Mouse (Mus musculus): ENCODE measurements around the gene Mul1. TPM values are rescaled to one million over a fixed set of nuclear protein-coding genes. Genes with fewer than 3 reads are reported as not detected.
A peak's percentile ranks its signal among the peaks of the same experiment; 100 is the strongest.

Mul1 gene
- total and polyA plus RNA-seq, 2 experiments from 2014 or later, result 17.6 to 32.6 TPM

DNA sequence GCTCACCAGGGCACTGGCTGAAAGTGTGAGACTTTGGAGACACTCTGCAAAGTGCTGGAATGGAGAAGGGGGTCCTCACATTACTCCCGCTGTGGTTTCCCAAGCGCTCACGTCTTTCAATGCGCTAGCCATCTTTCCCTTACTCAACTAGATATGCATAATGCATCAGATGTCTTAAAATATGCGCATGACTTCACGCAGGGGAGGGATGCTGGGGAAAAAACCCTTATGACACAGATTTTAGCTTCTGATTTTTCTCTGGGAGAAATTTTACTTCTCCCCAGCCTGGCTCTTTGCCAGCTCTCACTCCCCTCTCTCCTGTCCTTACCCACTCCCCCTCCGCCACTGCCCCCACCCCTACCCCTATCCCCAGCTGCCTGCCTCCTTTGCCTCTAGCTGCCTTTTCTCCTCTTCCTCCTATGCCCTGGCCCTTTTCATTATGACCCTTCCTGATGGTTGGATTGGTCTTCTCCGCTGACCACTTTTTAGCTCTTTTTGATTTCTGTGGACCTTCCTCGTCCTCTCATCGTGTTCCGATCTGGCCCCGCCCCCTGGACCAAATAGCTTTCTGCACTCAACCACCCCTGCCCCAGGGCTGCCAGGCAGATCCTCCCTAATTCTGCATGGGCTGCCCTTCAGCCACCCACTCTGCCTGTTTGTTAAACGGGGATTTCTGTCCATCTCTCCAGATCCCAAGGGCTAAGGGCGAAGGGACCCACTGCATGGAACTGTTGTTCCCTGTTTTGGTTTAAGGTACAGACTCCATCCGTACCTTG lies 13.5 kb downstream of the Mul1 start:
- 0 out of 2 replicates have a peak overlapping the region, but pooled peaks have one; percentile 1 for H3K27ac ChIP-seq (ENCODE audit: low read depth, low read length)
- H3K9me3 ChIP-seq (ENCODE audit: low read length), result no peaks in the 10 kb centered on the region
- H3K4me2 ChIP-seq (ENCODE audit: low read depth, low read length, poor library complexity, severe bottlenecking), result no peak overlapping the region
- 26% methylated on average over 15 of the region's 15 CpGs for WGBS
- no peaks in the 10 kb centered on the region for H3K27me3 ChIP-seq (ENCODE audit: insufficient read depth, low read length)
- no peak overlapping the region for H3K4me3 ChIP-seq (ENCODE audit: low read depth, low read length)
- 0 out of 2 replicates have a peak overlapping the region, but pooled peaks have one; percentile 39 for H3K9ac ChIP-seq (replicated peaks; ENCODE audit: low read length, poor library complexity, severe bottlenecking)
- peak; percentile 24; the same call in 1 of the 2 replicates for ATAC-seq (ENCODE audit: low FRiP score)
- TF ChIP-seq CTCF (IDR thresholded peaks at IDR 0.05), result no peak
- no peaks in the 10 kb centered on the region for H3K4me1 ChIP-seq (ENCODE audit: insufficient read depth, low read length)
- no peaks in the 10 kb centered on the region for H3K36me3 ChIP-seq (ENCODE audit: insufficient read depth, low read length)
- no peak for DNase-seq (ENCODE audit: low spot score)

DNA sequence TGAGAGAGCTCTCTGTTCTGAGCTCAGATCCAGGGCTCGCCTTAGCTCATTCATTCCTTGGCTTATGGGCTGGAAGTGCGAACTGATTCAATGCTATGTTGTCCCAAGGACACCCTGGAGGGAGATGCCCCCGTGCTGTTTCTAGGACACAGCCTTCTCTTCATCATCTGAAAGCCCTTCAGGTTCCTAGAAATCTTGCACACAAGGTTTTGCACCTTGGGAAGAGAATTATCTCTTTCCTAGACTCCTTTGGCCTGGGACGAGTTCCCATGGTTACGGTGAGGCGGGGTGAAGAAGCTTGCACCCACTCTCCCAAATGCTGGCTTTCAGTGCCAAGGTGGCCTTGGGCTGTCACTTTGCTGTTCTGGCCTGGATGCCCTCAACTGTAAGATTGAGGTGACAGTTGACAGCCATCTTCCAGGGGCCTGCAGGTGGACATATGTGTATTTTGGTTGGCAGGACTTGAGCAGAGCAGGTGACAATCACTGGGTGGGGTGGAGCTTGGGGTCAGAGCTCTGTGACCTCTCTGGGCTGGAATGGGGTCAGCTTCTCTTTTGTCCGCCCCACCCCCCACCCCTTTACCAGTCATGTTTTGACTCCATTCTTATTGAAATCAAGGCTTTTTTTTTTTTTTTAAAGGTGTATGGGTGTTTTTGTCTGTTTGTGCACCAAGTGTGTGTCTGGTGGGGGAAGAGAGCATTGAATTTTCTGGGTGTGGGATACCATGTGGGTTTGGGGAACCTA lies 14.6 kb downstream of the Mul1 start:
- 54% methylated on average over 7 of the region's 7 CpGs for WGBS
- no peak overlapping the region for H3K27ac ChIP-seq (ENCODE audit: low read depth, low read length)
- H3K36me3 ChIP-seq (ENCODE audit: insufficient read depth, low read length), result no peaks in the 10 kb centered on the region
- no peak for TF ChIP-seq CTCF (IDR thresholded peaks at IDR 0.05)
- no peaks in the 10 kb centered on the region for H3K9me3 ChIP-seq (ENCODE audit: low read length)
- H3K4me3 ChIP-seq (ENCODE audit: low read depth, low read length), result no peak overlapping the region
- no peak overlapping the region for H3K4me2 ChIP-seq (ENCODE audit: low read depth, low read length, poor library complexity, severe bottlenecking)
- no peak for DNase-seq (ENCODE audit: low spot score)
- ATAC-seq (ENCODE audit: low FRiP score), result no peak
- no peak overlapping the region for H3K9ac ChIP-seq (replicated peaks; ENCODE audit: low read length, poor library complexity, severe bottlenecking)
- H3K27me3 ChIP-seq (ENCODE audit: insufficient read depth, low read length), result no peaks in the 10 kb centered on the region
- H3K4me1 ChIP-seq (ENCODE audit: insufficient read depth, low read length), result no peaks in the 10 kb centered on the region

DNA sequence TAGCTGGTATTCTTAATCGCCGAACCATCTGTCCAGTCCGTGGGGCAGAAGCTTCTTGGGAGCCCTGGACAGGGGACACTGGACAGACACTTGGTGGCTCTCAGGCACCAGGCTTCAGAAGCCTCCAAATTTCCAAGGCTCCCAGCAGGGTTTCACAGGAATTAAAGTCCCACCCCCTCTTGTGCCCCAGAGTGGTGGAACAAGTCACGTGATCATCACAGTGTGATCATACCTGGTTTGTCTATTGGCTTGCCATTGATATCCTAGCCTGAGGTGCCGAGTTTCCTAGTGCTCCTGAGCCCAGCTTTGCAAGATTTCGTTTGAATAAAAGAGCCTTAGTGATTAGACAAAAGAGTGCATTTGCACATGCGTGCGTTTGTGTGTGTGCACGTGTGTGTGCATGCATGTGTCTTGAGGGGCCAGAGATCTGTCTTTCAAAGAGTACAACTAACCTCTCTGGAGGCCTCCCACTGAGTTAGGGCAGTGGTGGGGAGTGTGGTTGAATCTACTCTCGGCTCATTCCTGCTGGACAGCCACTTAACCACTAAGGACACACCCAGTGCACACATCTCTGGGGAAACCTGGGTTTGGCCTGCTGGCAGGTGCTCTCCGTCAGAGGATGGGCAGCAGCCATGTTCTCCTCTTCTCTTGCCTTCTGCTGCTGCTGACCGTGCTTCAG lies 15.3 kb downstream of the Mul1 start:
- H3K27ac ChIP-seq (ENCODE audit: low read depth, low read length), result no peak overlapping the region
- H3K9ac ChIP-seq (replicated peaks; ENCODE audit: low read length, poor library complexity, severe bottlenecking), result no peak overlapping the region
- TF ChIP-seq CTCF (IDR thresholded peaks at IDR 0.05), result no peak
- no peak overlapping the region for H3K4me3 ChIP-seq (ENCODE audit: low read depth, low read length)
- WGBS, result 56% methylated on average over 12 of the region's 12 CpGs
- no peaks in the 10 kb centered on the region for H3K9me3 ChIP-seq (ENCODE audit: low read length)
- H3K27me3 ChIP-seq (ENCODE audit: insufficient read depth, low read length), result no peaks in the 10 kb centered on the region
- DNase-seq (ENCODE audit: low spot score) (no peak), ATAC-seq (ENCODE audit: low FRiP score) (no peak)
- H3K4me2 ChIP-seq (ENCODE audit: low read depth, low read length, poor library complexity, severe bottlenecking), result no peak overlapping the region
- no peaks in the 10 kb centered on the region for H3K36me3 ChIP-seq (ENCODE audit: insufficient read depth, low read length)
- no peaks in the 10 kb centered on the region for H3K4me1 ChIP-seq (ENCODE audit: insufficient read depth, low read length)

DNA sequence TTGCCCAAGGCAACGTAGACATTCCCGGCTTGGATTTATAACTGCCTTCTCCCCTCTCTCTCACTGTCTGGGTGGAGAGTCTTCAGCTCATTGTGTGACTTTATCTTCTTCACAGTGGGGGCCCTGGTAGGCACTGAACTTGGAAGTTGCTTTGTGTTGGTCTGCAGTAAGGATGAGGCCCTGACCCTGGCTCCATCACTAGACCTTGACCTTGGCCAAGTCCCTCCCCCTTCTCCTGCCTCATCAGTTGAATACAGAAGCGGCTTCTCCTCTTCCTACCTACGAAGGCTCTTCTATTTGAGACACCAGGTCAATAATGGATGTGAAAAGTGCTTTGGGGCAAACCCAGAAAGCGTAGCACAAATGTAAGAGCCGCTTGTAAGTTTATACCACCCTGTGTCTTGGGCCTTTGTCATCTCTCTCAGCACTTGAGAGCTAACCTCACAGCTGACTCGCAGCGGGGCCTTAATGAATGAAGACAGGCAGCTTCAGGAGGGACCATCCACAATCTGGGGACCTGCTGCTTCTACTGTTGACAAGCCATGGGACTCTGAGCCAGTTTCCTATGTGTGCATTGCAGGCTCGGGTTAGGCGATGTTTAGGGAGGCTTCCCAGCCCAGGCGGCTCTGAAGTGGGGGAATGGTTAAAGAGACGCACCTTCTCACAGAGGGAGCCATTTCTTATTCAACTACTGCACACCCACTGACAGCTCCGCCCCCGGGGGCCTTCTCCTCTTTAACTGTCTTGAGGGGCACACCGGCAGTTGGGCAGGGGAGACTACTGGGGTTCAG lies 18.0 kb downstream of the Mul1 start:
- TF ChIP-seq CTCF (IDR thresholded peaks at IDR 0.05), result no peak
- no peaks in the 10 kb centered on the region for H3K9me3 ChIP-seq (ENCODE audit: low read length)
- H3K4me1 ChIP-seq (ENCODE audit: insufficient read depth, low read length), result peaks cover 5% of the 10 kb centered on the region; the same call in 1 of the 2 replicates
- no peaks in the 10 kb centered on the region for H3K27me3 ChIP-seq (ENCODE audit: insufficient read depth, low read length)
- DNase-seq (ENCODE audit: low spot score), result no peak
- no peaks in the 10 kb centered on the region for H3K36me3 ChIP-seq (ENCODE audit: insufficient read depth, low read length)
- ATAC-seq (ENCODE audit: low FRiP score), result no peak
- no peak overlapping the region for H3K4me3 ChIP-seq (ENCODE audit: low read depth, low read length)
- peak overlapping the region; percentile 18; the same call in 1 of the 2 replicates for H3K27ac ChIP-seq (ENCODE audit: low read depth, low read length)
- WGBS, result 33% methylated on average over 15 of the region's 15 CpGs
- peak overlapping the region; percentile 95; the same call in 1 of the 2 replicates for H3K4me2 ChIP-seq (ENCODE audit: low read depth, low read length, poor library complexity, severe bottlenecking)
- H3K9ac ChIP-seq (replicated peaks; ENCODE audit: low read length, poor library complexity, severe bottlenecking), result no peak overlapping the region

DNA sequence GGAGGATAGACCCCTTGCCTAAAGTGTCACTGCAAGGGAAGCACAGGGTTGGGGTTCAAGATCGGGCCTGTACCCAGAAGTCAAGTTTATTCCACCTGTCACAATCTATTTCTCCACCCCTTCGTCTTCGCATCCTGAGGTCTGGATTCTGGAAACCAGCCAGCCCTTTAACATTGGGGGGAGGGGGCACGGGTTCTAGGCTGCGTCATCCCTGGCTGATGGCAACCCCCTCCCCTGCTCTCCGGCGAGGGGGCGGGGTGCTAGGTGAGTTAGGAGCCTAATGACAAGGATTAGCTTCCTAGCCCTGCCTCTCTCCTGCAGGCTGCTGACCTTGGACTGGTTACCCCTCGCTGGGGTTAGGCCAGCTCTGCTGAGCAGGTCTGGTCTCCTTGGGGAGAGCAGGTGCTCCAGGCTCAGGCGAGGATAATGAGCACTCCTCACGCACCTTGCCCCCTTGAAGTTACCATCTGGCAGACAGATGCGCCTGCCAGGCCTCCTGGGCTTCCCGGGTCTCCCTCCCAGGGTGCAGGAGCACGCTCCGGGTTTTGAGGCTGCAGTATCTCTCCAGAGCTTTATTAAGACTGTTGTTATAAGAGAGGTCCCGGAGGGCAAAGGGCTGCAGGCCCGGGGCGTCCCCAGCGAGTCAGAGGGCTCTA lies 18.8 kb downstream of the Mul1 start:
- Histone ChIP-seq H3K4me3 (ENCODE audit: low read depth, low read length) (peak overlapping the region; percentile 98), H3K9ac (replicated peaks; ENCODE audit: low read length, poor library complexity, severe bottlenecking) (peak overlapping the region; percentile 84), H3K4me1 (ENCODE audit: insufficient read depth, low read length) (peaks cover 6% of the 10 kb centered on the region; the same call in 1 of the 2 replicates), H3K36me3 (ENCODE audit: insufficient read depth, low read length) (no peaks in the 10 kb centered on the region), H3K9me3 (ENCODE audit: low read length) (no peaks in the 10 kb centered on the region), H3K4me2 (ENCODE audit: low read depth, low read length, poor library complexity, severe bottlenecking) (peak overlapping the region; percentile 95), H3K27ac (ENCODE audit: low read depth, low read length) (peak overlapping the region; percentile 97), H3K27me3 (ENCODE audit: insufficient read depth, low read length) (no peaks in the 10 kb centered on the region)
- no peak for DNase-seq (ENCODE audit: low spot score)
- ATAC-seq (ENCODE audit: low FRiP score), result no peak
- 4% methylated on average over 19 of the region's 19 CpGs for WGBS
- no peak for TF ChIP-seq CTCF (IDR thresholded peaks at IDR 0.05)
